Mouse (Mus musculus): ENCODE measurements at regions not wholly inside any gene's neighbourhood (a gene's known extent, or its start where the extent isn't known, plus 50 kb on each side); places are given as distances from the start of the nearest gene placed in this dataset.

DNA sequence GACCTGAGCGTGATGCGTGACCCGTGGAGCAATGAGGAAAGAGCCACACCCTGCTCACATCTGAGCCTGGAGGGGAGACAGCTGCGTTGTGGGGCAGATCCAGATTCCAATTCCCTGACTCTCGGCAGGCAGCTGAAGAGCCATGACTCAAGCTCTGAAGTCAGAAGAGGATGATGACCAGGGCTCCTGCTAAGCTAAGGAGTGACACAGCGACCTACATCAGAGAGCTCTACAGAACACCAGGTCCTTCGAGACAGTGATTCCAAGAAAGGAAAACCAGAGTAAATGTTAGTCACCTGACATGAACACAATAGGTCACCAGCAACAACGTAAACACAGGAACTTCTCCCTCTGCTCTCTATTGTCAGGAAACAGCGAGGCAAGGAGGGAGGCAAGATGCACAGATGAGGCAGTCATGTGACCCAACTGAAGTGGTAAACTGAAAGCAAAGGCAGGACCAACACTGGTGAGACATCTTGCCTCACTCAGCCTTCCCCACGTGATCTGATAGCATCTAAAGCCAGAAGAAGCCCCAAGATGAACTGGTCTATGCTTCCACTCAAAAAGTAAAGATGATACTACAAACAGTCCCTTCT is 444.2 kb upstream of the Gm19410 start:
- DNase-seq (ENCODE audit: low spot score), result no peak

DNA sequence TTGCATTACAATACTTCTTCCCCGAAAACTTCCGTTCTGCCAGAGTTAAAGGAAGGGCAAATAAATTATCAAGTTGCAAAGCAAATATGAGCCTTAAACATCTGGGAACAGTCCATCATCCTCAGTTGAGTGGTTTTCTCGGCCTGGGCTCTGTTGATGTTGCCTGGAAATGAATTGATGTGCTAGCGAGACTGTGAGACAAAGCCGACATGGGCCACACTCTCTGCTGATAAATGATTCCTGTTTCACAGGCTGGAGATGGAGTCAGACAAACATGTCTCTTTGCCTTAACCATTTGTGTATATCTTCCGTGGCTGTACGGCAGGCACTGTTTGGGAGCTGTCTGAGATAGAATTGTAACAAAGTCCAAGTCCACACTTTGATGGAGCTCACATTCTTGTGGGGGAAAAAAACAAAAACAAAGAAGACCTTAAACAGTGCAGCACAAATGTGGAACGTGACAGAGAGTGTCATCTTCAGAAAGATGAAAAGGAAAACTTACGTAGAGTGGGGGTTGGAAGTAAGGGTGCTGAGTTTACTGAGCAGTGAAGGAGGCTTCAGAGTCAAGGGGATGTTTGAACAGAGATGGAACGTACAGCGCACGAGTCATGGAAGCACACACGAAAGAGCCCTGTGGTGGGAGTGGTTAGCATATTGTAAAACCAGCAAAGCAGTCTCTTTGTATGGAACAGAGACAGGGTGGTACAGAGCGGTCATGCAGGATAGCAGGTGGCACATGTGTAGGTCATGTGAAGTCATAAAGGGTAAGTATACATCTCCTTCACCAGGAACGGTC is 442.2 kb upstream of the Gm19410 start:
- DNase-seq (ENCODE audit: low spot score), result no peak
